17 mouse cellular contexts compared by ENCODE assay signal in the genomic region with DNA sequence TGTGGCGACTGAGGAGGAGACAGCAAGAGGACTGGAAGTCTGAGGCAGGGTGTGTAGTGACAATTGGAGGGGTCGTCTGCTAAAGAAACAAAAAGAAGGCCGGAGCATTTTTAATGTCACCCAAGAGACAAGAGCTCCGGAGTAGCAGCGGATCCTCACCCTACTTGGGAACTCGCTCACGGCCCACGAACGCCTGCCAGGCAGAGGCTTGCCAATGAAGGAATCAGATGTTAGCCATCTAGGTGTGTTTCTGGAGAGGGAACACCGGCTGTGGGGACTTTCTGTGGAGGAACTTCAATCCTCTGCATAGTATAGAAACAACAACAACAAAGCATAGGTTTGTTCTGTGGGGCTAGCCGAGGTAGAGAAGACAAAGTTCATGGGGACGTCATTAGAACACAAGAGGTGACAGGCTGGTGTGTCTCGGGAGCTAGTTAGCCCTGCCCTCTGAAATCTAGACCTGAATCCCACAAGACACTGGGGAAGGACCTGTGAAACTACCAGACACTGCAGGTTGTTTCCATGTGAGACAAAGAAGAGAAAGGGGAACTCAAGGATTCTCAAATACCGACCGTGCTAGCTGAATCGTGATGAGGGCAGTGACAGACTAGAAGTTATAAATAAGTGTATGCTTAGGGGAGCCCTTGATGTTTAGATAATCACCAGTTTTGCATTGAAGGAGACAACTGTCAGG. TPM values are rescaled to one million over a fixed set of nuclear protein-coding genes. Genes with fewer than 3 reads are reported as not detected.
DNase-seq lines count a peak whose midpoint lies in the region; ATAC-seq and TF ChIP-seq lines count a peak whose summit lies in the region.
"Had no signal": no experiment of that assay in that cellular context is flagged by ENCODE, and none has a peak within 500 bp of the region (broad histone marks: within the 10 kb centered on the region; RNA-seq: fewer than 3 reads in every experiment).

No protein-coding gene starts in this region.

- H3K9ac ChIP-seq in embryonic facial prominence, embryonic 13.5 days: 0 out of 2 replicates have a peak overlapping the region, but pooled peaks have one; percentile 1
- no peak overlapping the region for H3K9ac ChIP-seq in forebrain, embryonic 14.5 days (ENCODE audit: low read length)
- no peak overlapping the region for H3K9ac ChIP-seq in forebrain, embryonic 15.5 days (replicated peaks)
- H3K9ac ChIP-seq: embryonic facial prominence, embryonic 12.5 days had no signal

- no peaks in the 10 kb centered on the region for H3K79me2 ChIP-seq in myocyte (ENCODE audit: control insufficient read depth, insufficient read depth)

- ATAC-seq in megakaryocyte, adult 5-6 weeks (ENCODE audit: poor library complexity, severe bottlenecking): no peak
- ATAC-seq in embryonic facial prominence, embryonic 13.5 days (ENCODE audit: insufficient number of reproducible peaks, insufficient read depth, low FRiP score, low TSS enrichment, low read depth): no peak
- no peak for ATAC-seq in forebrain, embryonic 14.5 days
- no peak for ATAC-seq in forebrain, embryonic 15.5 days (replicated peaks)
- ATAC-seq: inflammation-experienced regulatory T-cells, adult 6 months had no signal

- H3K4me1 ChIP-seq in heart, embryonic 10.5 days: peaks cover 66% of the 10 kb centered on the region
- peaks cover 93% of the 10 kb centered on the region for H3K4me1 ChIP-seq in megakaryocyte, embryonic 14.5 days
- H3K4me1 ChIP-seq in embryonic facial prominence, embryonic 13.5 days: peaks cover 53% of the 10 kb centered on the region
- no peaks in the 10 kb centered on the region for H3K4me1 ChIP-seq in forebrain, embryonic 14.5 days (ENCODE audit: control insufficient read depth, insufficient read depth, low read length)
- no peaks in the 10 kb centered on the region for H3K4me1 ChIP-seq in forebrain, embryonic 15.5 days

- TF ChIP-seq POLR2A in myocyte (IDR thresholded peaks at IDR 0.05; ENCODE audit: insufficient read length, low read depth): no peak

- no peak overlapping the region for H3K4me3 ChIP-seq in heart, embryonic 10.5 days
- H3K4me3 ChIP-seq in megakaryocyte, embryonic 14.5 days (replicated peaks): peak overlapping the region; percentile 89
- H3K4me3 ChIP-seq in embryonic facial prominence, embryonic 13.5 days: no peak overlapping the region
- peak overlapping the region; percentile 7 for H3K4me3 ChIP-seq in myocyte
- no peak overlapping the region for H3K4me3 ChIP-seq in forebrain, embryonic 14.5 days (ENCODE audit: low read depth, low read length)
- H3K4me3 ChIP-seq in forebrain, embryonic 15.5 days: no peak overlapping the region
- H3K4me3 ChIP-seq: embryonic facial prominence, embryonic 12.5 days; left cerebral cortex, adult 2 months had no signal

- no peaks in the 10 kb centered on the region for H3K27me3 ChIP-seq in heart, embryonic 10.5 days (ENCODE audit: insufficient read depth, poor library complexity, severe bottlenecking)
- H3K27me3 ChIP-seq in megakaryocyte, embryonic 14.5 days (replicated peaks): no peaks in the 10 kb centered on the region
- no peaks in the 10 kb centered on the region for H3K27me3 ChIP-seq in embryonic facial prominence, embryonic 13.5 days
- H3K27me3 ChIP-seq in myocyte (ENCODE audit: control insufficient read depth, insufficient read depth, insufficient read length): no peaks in the 10 kb centered on the region
- no peaks in the 10 kb centered on the region for H3K27me3 ChIP-seq in forebrain, embryonic 14.5 days (replicated peaks; ENCODE audit: control insufficient read depth, insufficient read depth, low read length)
- H3K27me3 ChIP-seq in forebrain, embryonic 15.5 days: no peaks in the 10 kb centered on the region
- H3K27me3 ChIP-seq: embryonic facial prominence, embryonic 12.5 days had no signal

- 80% methylated on average over 16 of the region's 16 CpGs for WGBS in heart, embryonic 10.5 days
- WGBS in embryonic facial prominence, embryonic 13.5 days: 75% methylated on average over 16 of the region's 16 CpGs
- WGBS in forebrain, embryonic 14.5 days: 78% methylated on average over 16 of the region's 16 CpGs
- 80% methylated on average over 16 of the region's 16 CpGs for WGBS in forebrain, embryonic 15.5 days

- no peak overlapping the region for H3K4me2 ChIP-seq in embryonic facial prominence, embryonic 13.5 days
- H3K4me2 ChIP-seq in myocyte (ENCODE audit: low read depth): peak overlapping the region; percentile 47
- no peak overlapping the region for H3K4me2 ChIP-seq in forebrain, embryonic 14.5 days (ENCODE audit: low read length)
- H3K4me2 ChIP-seq in forebrain, embryonic 15.5 days (replicated peaks): no peak overlapping the region
- H3K4me2 ChIP-seq: embryonic facial prominence, embryonic 12.5 days had no signal

- H3ac ChIP-seq in myocyte (ENCODE audit: control insufficient read depth, insufficient read length): no peak overlapping the region

- no peak for DNase-seq in heart, embryonic 10.5 days (ENCODE audit: low spot score)
- DNase-seq in heart, adult 8-10 months (ENCODE audit: low spot score): no peak
- no peak for DNase-seq in forebrain, embryonic 14.5 days (ENCODE audit: low spot score)
- DNase-seq: cerebellum, postnatal 10 days; kidney, postnatal 10 days had no signal

- H3K27ac ChIP-seq in heart, embryonic 10.5 days: peak overlapping the region; percentile 73
- H3K27ac ChIP-seq in embryonic facial prominence, embryonic 13.5 days: peak overlapping the region; percentile 51; the same call in 1 of the 2 replicates
- no peak overlapping the region for H3K27ac ChIP-seq in forebrain, embryonic 14.5 days (ENCODE audit: low read depth, low read length)
- no peak overlapping the region for H3K27ac ChIP-seq in forebrain, embryonic 15.5 days (replicated peaks)
- H3K27ac ChIP-seq: embryonic facial prominence, embryonic 12.5 days; left cerebral cortex, adult 2 months had no signal

- no peaks in the 10 kb centered on the region for H3K36me3 ChIP-seq in heart, embryonic 10.5 days
- H3K36me3 ChIP-seq in megakaryocyte, embryonic 14.5 days (replicated peaks; ENCODE audit: low read length): peaks cover 81% of the 10 kb centered on the region
- H3K36me3 ChIP-seq in embryonic facial prominence, embryonic 13.5 days: no peaks in the 10 kb centered on the region
- no peaks in the 10 kb centered on the region for H3K36me3 ChIP-seq in myocyte (ENCODE audit: control insufficient read depth, insufficient read depth)
- H3K36me3 ChIP-seq in forebrain, embryonic 14.5 days (ENCODE audit: control insufficient read depth, insufficient read depth, low read length): no peaks in the 10 kb centered on the region
- H3K36me3 ChIP-seq in forebrain, embryonic 15.5 days: no peaks in the 10 kb centered on the region
- H3K36me3 ChIP-seq: embryonic facial prominence, embryonic 12.5 days had no signal

- no peaks in the 10 kb centered on the region for H3K9me3 ChIP-seq in heart, embryonic 10.5 days
- H3K9me3 ChIP-seq in megakaryocyte, embryonic 14.5 days: no peaks in the 10 kb centered on the region
- no peaks in the 10 kb centered on the region for H3K9me3 ChIP-seq in embryonic facial prominence, embryonic 13.5 days
- no peaks in the 10 kb centered on the region for H3K9me3 ChIP-seq in forebrain, embryonic 14.5 days (replicated peaks; ENCODE audit: control insufficient read depth, low read length)
- H3K9me3 ChIP-seq in forebrain, embryonic 15.5 days: no peaks in the 10 kb centered on the region
- H3K9me3 ChIP-seq: embryonic facial prominence, embryonic 12.5 days had no signal

RNA-seq across cellular contexts. Expression of a gene that starts 4.5 kb away (rescaled TPM):
- polyA plus RNA-seq in heart, embryonic 10.5 days (2016; fragmentation: Nextera tagmentation; extraction: Ambion mirVana): 1.4 and 1.8 TPM in 2 replicates
- 10 to 100 TPM; 17.8 to 27.1 (median 24.5) TPM for total RNA-seq in heart, adult 8-10 months (2022)
- 5.5 and 11.5 TPM in 2 replicates for polyA plus RNA-seq in megakaryocyte, embryonic 14.5 days (2012; ENCODE audit: insufficient read depth, low replicate concordance)
- 3.1 and 5.0 TPM in 2 replicates for total RNA-seq in megakaryocyte, adult 5-6 weeks (2015)
- 2.8 and 6.1 TPM in 2 replicates for total RNA-seq in megakaryocyte, adult 5-6 weeks (2017)
- 1.8 and 2.0 TPM in 2 replicates for polyA plus RNA-seq in embryonic facial prominence, embryonic 13.5 days (2015; fragmentation: Nextera tagmentation; extraction: Ambion mirVana)
- 12.0 TPM for polyA plus RNA-seq in myocyte (2012; fragmentation: generic; extraction: Trizol)
- 0.65 and 0.79 TPM in 2 replicates for polyA plus RNA-seq in forebrain, embryonic 14.5 days (2014; fragmentation: Nextera tagmentation; extraction: Ambion mirVana)
- polyA plus RNA-seq in forebrain, embryonic 15.5 days (2015; fragmentation: Nextera tagmentation; extraction: Ambion mirVana): 1.3 and 1.6 TPM in 2 replicates

RNA-seq across cellular contexts. Expression of a gene that starts 10.4 kb away (rescaled TPM):
- 13.7 and 16.5 TPM in 2 replicates for polyA plus RNA-seq in heart, embryonic 10.5 days (2016; fragmentation: Nextera tagmentation; extraction: Ambion mirVana)
- 1 to 10 TPM; 3.7 to 4.2 (median 3.8) TPM for total RNA-seq in heart, adult 8-10 months (2022)
- polyA plus RNA-seq in megakaryocyte, embryonic 14.5 days (2012; ENCODE audit: insufficient read depth, low replicate concordance): 14.0 and 14.5 TPM in 2 replicates
- total RNA-seq in megakaryocyte, adult 5-6 weeks (2015): 7.5 and 8.1 TPM in 2 replicates
- total RNA-seq in megakaryocyte, adult 5-6 weeks (2017): 3.8 and 7.1 TPM in 2 replicates
- 19.0 and 20.4 TPM in 2 replicates for polyA plus RNA-seq in embryonic facial prominence, embryonic 13.5 days (2015; fragmentation: Nextera tagmentation; extraction: Ambion mirVana)
- 8.0 TPM for polyA plus RNA-seq in myocyte (2012; fragmentation: generic; extraction: Trizol)
- polyA plus RNA-seq in forebrain, embryonic 14.5 days (2014; fragmentation: Nextera tagmentation; extraction: Ambion mirVana): 7.9 and 8.0 TPM in 2 replicates
- polyA plus RNA-seq in forebrain, embryonic 15.5 days (2015; fragmentation: Nextera tagmentation; extraction: Ambion mirVana): 11.4 and 13.7 TPM in 2 replicates

RNA-seq across cellular contexts. Expression of a gene that starts 43.2 kb away (rescaled TPM):
- polyA plus RNA-seq in heart, embryonic 10.5 days (2016; fragmentation: Nextera tagmentation; extraction: Ambion mirVana): 12.6 and 13.0 TPM in 2 replicates
- total RNA-seq in heart, adult 8-10 months (2022): 10 to 100 TPM; 11.6 to 15.9 (median 13.3) TPM
- 13.0 and 28.5 TPM in 2 replicates for polyA plus RNA-seq in megakaryocyte, embryonic 14.5 days (2012; ENCODE audit: insufficient read depth, low replicate concordance)
- 4.2 and 7.6 TPM in 2 replicates for total RNA-seq in megakaryocyte, adult 5-6 weeks (2015)
- 19.6 and 27.5 TPM in 2 replicates for total RNA-seq in megakaryocyte, adult 5-6 weeks (2017)
- polyA plus RNA-seq in embryonic facial prominence, embryonic 13.5 days (2015; fragmentation: Nextera tagmentation; extraction: Ambion mirVana): 11.9 and 13.6 TPM in 2 replicates
- polyA plus RNA-seq in myocyte (2012; fragmentation: generic; extraction: Trizol): 12.9 TPM
- polyA plus RNA-seq in forebrain, embryonic 14.5 days (2014; fragmentation: Nextera tagmentation; extraction: Ambion mirVana): 11.0 and 12.0 TPM in 2 replicates
- 11.2 and 12.4 TPM in 2 replicates for polyA plus RNA-seq in forebrain, embryonic 15.5 days (2015; fragmentation: Nextera tagmentation; extraction: Ambion mirVana)

RNA-seq across cellular contexts. Expression of a gene that starts 52.5 kb away (rescaled TPM):
- polyA plus RNA-seq in heart, embryonic 10.5 days (2016; fragmentation: Nextera tagmentation; extraction: Ambion mirVana): not detected in 2 replicates
- not detected for total RNA-seq in heart, adult 8-10 months (2022)
- not detected in 2 replicates for polyA plus RNA-seq in megakaryocyte, embryonic 14.5 days (2012; ENCODE audit: insufficient read depth, low replicate concordance)
- not detected in 2 replicates for total RNA-seq in megakaryocyte, adult 5-6 weeks (2015)
- not detected in 2 replicates for total RNA-seq in megakaryocyte, adult 5-6 weeks (2017)
- polyA plus RNA-seq in embryonic facial prominence, embryonic 13.5 days (2015; fragmentation: Nextera tagmentation; extraction: Ambion mirVana): not detected in 2 replicates
- not detected for polyA plus RNA-seq in myocyte (2012; fragmentation: generic; extraction: Trizol)
- polyA plus RNA-seq in forebrain, embryonic 14.5 days (2014; fragmentation: Nextera tagmentation; extraction: Ambion mirVana): not detected in 2 replicates
- not detected in 2 replicates for polyA plus RNA-seq in forebrain, embryonic 15.5 days (2015; fragmentation: Nextera tagmentation; extraction: Ambion mirVana)
- total RNA-seq: gastrocnemius, postnatal 4 days; heart, postnatal 36 days; left cerebral cortex, adult 2 months had no signal
- polyA plus RNA-seq: embryonic facial prominence, embryonic 12.5 days; inflammation-experienced regulatory T-cells, adult 6 months; stomach, embryonic 14.5 days; urinary bladder, adult 2 months had no signal

Comparison
In these comparisons a context has a peak if more than half of its experiments do, and no peak if none do; other contexts are left out.
1. H3K27ac ChIP-seq: peak in heart, embryonic 10.5 days (single experiment) and embryonic facial prominence, embryonic 13.5 days (single experiment); none in forebrain, embryonic 14.5 days (single experiment) and forebrain, embryonic 15.5 days (single experiment).
2. H3K4me3 ChIP-seq: peak in megakaryocyte, embryonic 14.5 days (single experiment) and myocyte (single experiment); none in heart, embryonic 10.5 days (single experiment), embryonic facial prominence, embryonic 13.5 days (single experiment), forebrain, embryonic 14.5 days (single experiment) and forebrain, embryonic 15.5 days (single experiment).